Mouse (Mus musculus) frontal cortex, postnatal 36 days (tissue): Measurements from ENCODE around the gene Gprc5c.

Experiments
- DNase-seq, 2 experiments: peaks; one replicate each; pipeline ENCODE4 v3.0.0; 2022; ENCODE audit warnings: low spot score in 2 of 2

Gene Gprc5c

DNA sequence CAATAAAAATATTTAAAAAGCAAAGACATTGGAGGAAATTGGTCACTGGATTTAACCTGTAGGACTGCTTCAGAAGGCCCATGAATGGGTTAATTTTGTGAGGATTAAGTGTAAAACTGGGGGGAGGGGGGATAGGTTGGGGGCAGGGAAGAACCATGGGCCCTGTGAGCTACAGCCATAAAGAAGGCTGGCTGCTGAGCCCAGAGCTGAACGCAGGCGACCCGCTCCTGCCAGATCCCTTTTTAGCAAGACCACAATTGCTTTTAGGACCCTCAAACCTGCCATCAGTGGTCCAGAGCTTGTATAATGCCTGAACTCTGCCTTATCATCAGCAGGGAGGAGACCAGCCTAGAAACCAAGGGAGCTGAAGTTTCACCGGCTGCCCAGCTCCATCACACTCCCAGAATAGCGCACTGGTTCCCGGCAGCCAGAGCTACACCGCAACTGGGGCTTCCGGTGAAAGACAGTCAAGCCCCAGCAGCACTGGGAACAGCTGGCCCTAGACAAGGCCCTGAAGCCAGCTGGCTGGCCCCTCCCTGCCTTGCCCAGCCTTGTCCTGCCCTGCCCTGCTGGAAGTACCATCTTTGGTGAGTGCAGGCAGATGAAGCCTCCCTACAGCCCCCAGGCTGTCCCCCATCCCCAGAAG, 7.0 kb upstream of the Gprc5c start:
- no peak for DNase-seq

GRCm38 (mm10) chr11:114844464-114845220, 6.3 kb upstream of the Gprc5c start:
- DNase-seq: no peak

DNA sequence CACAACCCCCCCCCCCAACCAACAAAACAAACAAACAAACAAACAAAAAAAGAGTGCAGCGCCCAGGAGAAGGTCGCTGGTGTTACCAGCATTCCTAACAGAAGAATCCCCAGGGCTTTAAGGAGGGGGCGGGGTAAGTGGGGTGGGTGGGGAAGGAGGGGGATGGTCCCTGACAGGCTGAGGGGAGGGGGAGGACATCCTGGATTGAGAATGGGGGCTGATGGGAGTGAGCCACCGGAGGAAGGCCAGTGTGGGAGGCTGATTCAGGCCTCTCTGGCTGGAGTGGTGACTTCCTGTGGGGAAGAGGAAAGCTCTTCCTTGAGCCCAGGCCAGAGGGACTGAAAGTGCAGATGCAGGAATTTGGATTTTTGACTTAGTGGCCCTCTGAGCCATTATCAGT, 4.6 kb upstream of the Gprc5c start:
- no peak for DNase-seq

DNA sequence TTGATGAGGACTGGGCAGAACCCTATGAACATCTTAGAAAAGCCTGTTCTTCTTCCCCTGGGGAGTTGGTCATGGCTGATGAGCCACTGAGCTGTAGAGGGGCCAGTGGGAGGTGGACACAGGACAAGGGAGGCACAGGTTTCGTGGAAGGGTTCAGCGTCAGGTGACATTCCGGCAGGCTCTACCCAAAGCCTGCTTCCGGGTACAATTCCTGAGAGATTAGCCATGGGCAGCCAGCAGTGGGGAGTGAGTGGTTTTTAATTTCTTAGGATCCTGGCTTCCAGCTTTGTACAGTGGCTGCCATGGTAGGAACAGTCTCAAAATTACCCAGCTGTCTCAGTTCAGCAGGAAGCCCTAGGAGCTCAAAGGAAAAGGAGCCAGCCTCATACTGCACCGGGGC, 3.9 kb upstream of the Gprc5c start:
- DNase-seq: no peak

GRCm38 (mm10) chr11:114849572-114849971, 1.4 kb upstream of the Gprc5c start:
- DNase-seq: no peak

GRCm38 (mm10) chr11:114850066-114850451, 893 bp upstream of the Gprc5c start:
- no peak for DNase-seq

- DNase-seq: peak in 1 of 2 experiments; percentile 7
These were observed 286 bp downstream of the Gprc5c start for GRCm38 (mm10) chr11:114851269-114851607.

DNA sequence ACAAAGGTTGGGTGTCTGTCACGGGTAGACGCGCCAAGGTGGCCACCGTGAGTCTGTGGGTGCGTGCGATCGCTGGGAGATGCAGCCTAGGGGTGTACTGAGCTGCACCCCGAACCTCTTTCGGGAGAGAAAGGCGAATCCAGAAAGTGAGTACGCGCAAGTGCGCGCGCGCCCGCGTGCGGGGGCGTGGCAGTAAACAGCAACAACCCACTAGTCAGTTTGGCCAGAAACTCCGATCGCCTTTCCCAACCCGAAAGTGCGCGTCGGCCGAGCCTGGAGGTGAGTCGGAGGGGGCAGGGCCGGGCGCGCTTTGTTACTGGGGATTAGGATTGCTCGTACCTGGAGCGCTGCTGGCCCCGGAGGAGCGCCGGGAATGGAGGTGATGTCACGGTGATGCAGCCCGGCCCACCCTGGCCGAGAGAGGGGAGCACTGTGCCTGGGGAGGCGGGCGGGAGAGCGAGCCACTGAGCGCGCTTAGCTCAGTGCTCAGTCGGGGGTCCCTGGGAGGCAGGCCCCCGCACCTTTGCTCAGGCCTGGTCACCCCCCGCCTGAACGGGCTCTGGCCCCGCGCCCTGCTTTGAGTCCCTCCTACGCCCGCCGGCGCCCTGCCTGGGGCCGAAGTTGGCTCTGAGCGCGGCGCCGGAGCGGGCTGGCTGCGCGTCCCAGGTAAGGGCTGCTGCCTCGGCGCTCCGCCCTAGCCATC, 807 bp downstream of the Gprc5c start:
- peak in 1 of 2 experiments; percentile 14 for DNase-seq

DNA sequence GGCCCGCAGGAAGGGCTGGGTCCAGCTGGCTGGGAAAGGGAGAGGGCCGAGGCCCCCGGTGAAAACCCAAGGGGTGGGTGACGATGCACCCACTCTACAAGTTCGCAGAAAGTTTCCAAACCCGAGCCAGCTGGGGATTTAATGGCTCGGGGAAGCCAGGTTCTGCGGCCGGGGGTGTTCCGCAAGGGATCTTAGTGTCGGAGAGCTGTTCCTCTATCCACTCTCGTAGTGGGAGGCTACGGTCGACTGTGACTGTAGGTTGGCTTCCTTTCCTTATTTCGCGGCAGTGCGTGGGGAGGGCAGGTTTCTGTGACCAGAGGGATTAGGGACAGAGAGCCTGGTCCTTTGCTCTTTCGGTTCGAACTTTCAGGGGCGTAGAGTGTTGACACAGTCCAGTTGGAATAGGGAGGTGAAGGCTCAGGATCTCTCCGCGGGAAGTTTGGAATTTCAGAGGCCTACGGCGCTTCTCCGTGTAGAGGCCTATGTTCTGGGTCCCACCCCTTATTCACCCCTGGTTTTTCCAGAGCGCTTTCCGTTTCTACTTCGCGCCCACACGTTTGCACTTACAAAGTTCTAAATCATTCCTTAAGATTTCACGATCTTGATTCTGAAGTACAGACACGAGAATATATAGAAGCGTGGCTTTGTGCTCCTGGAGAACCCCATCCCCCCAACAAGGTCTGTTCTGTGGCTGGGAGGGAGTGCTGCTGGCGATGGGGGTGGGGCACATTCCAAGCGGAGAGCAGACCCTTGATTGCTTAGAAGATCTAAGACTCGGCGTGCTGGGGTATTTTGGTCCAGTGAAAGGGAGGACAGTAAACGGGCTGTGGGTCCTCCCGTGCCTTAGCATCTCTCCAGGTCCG, 1.6 kb downstream of the Gprc5c start:
- no peak for DNase-seq

- no peak for DNase-seq
These were observed 2.4 kb downstream of the Gprc5c start for GRCm38 (mm10) chr11:114853174-114853838.

- DNase-seq: no peak
These were observed 3.6 kb downstream of the Gprc5c start for GRCm38 (mm10) chr11:114854581-114854980.

DNA sequence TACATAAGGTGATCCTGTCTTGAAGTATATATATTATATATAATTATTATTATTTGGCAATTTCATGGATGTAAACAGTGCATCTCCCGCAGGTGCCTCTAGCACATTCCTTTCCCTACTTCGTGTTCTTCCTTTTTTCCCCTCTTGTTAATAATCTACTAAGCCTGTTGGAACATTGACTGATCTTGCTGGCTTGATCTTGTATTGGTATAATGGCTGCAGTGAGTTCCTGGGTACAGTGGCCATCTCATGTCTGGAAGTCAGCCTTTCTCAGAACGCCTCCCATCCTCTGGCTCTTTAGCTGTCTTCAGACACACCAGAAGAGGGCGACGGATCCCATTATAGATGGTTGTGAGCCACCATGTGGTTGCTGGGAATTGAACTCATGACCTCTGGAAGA, 5.2 kb downstream of the Gprc5c start:
- no peak for DNase-seq

DNA sequence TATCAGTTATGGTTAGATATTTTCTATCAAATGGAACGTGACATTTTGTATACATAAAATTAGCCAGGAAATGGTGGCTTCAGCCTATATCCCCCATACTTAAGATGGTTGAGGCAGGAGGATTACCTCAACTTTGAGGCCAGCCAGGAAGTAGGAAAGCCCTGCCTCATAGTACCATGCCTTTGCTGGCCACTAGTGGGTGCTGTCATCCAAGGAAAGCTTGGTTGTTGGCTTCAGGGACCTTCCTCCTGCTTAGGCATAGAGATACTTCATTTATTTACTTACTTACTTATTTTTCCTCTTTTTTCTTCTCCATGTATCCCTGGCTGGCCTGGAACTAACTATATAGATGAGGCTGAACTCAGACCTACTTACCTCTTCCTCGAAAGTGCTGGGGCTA, 7.7 kb downstream of the Gprc5c start:
- no peak for DNase-seq

DNA sequence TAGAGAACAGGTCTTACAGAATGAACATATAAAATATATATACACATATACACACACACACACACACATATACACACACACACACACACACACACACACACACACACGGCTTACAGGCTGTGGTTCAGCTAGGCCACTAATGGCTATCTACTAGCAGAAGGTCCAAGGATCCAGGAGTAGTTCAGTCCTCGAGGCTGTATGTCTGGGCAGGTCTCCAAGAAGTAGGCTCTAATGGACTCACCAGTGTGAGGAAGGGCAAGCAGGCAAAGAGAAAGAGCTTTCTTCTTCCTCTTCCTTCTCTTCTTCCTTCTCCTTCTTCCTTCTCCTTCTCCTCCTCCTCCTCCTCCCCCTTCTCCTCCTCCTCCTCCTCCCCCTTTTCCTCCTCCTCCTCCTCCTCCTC, 10.1 kb downstream of the Gprc5c start:
- DNase-seq: no peak

DNA sequence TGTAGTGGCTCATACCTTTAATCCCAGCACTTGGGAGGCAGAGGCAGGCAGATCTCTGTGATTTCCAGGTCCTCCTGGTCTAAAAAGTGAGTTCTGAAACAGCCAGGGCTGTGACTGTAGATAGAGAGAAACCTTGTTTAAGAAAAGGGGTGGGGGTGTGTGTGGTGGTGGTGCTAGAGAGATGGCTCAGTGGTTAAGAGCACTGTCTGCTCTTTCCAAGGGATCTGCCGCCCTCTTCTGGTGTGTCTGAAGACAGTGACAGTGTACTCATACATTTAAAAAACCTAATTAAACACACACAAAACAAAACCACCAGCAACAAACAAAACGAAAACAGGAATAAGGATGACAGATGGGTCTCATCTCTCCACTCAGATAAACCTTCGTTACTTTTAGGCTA, 11.7 kb downstream of the Gprc5c start:
- DNase-seq: no peak

GRCm38 (mm10) chr11:114863918-114864420, 13.0 kb downstream of the Gprc5c start:
- no peak for DNase-seq

GRCm38 (mm10) chr11:114865999-114866398, 15.0 kb downstream of the Gprc5c start:
- no peak for DNase-seq

GRCm38 (mm10) chr11:114866486-114867360, 15.8 kb downstream of the Gprc5c start:
- DNase-seq: no peak

DNA sequence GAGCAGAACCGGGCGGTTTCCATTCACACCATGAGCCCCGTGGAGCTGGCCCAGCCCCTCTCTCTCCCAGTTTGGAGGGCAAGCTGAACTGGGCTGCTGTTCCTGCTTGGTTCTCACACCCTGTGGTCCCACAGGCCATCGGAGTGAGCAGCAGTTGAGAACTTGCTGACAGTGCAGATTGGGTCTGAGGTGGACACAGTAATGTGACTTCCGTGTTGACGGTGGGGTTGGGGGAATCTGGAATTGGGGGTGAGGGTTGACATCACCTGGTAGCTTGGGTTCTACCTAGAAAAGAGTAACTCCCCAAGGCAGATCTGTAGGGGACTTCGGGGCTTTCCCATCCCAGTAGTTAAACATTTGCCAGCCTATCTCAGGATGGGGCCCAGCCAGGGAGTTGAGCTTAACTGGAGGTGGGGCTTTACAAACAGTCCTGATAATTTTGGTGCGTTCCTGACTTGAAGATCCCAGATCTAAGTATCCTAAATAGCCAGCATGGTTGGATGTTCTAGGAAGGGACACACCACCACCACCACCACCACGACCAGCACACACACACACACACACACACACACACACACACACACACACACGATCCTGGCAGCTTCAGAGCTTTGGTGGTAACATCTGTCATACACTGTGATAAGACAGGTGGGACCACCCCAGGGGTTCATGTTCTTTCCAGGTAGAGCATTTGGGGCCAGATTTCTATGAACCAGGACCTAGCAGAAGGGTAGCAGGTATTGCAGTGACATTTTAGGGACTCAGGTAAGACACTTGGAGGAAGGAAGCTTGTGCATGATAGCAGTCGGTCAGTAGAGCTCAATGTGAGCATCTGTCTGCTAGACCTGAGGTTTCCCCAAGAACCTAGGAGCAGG, 16.6 kb downstream of the Gprc5c start:
- DNase-seq: no peak
